Mouse (Mus musculus) heart, embryonic 13.5 days (tissue): ENCODE results near the gene Lrrfip2. TPM values are rescaled to one million over a fixed set of nuclear protein-coding genes. Genes with fewer than 3 reads are reported as not detected.

Experiments
- ATAC-seq: fragments of 200-750 bp; cut with Nextera tagmentation; 2 replicates; pipeline ENCODE4 v1.8.0; 2017; ENCODE audit warnings: moderate TSS enrichment; ENCODE audit not compliant: insufficient number of reproducible peaks, low FRiP score, low TSS enrichment; ENCODE audit errors: extremely low read depth
- H3K27ac ChIP-seq: fragments of 300-500 bp; sonication (generic); replicated peaks from 2 replicates; pipeline ENCODE4 v1.5.1; 2015; ENCODE audit warnings: moderate library complexity, mild to moderate bottlenecking, inconsistent platforms
- H3K27me3 ChIP-seq: fragments of 300-500 bp; sonication (generic); replicated peaks from 2 replicates; pipeline ENCODE4 v1.6.1; 2015; ENCODE audit warnings: mild to moderate bottlenecking, inconsistent platforms
- H3K36me3 ChIP-seq: fragments of 300-500 bp; sonication (generic); 2 replicates; pipeline ENCODE4 v1.6.1; 2015; ENCODE audit warnings: mild to moderate bottlenecking, inconsistent platforms
- H3K4me1 ChIP-seq: fragments of 300-500 bp; sonication (generic); 2 replicates; pipeline ENCODE4 v1.6.1; 2015; ENCODE audit warnings: inconsistent platforms
- H3K4me2 ChIP-seq: fragments of 300-500 bp; sonication (generic); 2 replicates; pipeline ENCODE4 v1.6.1; 2015; ENCODE audit warnings: inconsistent platforms, mild to moderate bottlenecking, moderate library complexity
- H3K4me3 ChIP-seq: fragments of 300-500 bp; sonication (generic); 2 replicates; pipeline ENCODE4 v1.5.1; 2015; ENCODE audit warnings: moderate library complexity, mild to moderate bottlenecking, inconsistent platforms
- H3K9ac ChIP-seq: fragments of 300-500 bp; sonication (generic); 2 replicates; pipeline ENCODE4 v1.6.1; 2015; ENCODE audit warnings: inconsistent platforms, mild to moderate bottlenecking, moderate library complexity
- H3K9me3 ChIP-seq: fragments of 300-500 bp; sonication (generic); 2 replicates; pipeline ENCODE4 v1.6.1; 2016; ENCODE audit warnings: inconsistent platforms
- WGBS: fragments of 180-500 bp; shearing (Covaris S2); methylation state at CpG from one replicate; pipeline ENCODE4 v1.1.7; 2015; ENCODE audit warnings: mixed read lengths; 5-methylcytosine and 5-hydroxymethylcytosine counted together
- polyA plus RNA-seq: library from polyadenylated mRNA; unstranded; fragments of >200 nt; fragmentation: Nextera tagmentation; extraction: Ambion mirVana; gene quantifications from 2 replicates; pipeline ENCODE4 v1.2.1, GENCODE M21; 2015

The Lrrfip2 gene
- 53.0 and 56.4 TPM in 2 replicates for polyA plus RNA-seq

DNA sequence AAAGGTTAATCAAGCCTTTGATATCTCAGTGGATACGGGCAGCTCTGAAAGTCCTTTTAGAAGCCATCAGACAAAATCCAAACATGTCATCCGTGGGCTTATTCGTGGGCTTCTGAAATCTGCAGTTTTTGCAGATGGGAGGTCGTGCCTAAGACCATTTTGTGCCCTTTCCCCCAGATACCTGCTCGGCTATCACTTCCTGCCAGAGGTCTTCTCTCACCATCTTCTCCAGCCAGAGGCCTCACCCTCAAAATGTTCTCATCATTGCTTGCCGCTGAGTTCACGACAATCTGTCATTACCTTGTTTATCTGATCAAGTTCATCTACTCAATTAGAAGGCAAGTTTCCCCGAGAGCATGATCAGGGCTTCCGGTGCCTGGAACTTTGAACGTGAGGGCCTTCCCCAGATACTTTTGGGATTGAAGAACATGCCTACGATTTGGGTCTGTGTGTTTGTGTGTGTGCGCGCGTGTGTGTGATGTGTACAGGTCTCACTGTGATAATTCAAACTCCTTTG is at the start of gene Lrrfip2:
Lrrfip2 (plus strand) TSS at position 467 of the 517 bp plus-strand sequence.
- peak within 1 kb of the TSS; percentile 90 for H3K4me2 ChIP-seq
- peak within 1 kb of the TSS; percentile 92 for H3K9ac ChIP-seq
- no peak for ATAC-seq
- peaks cover 40% of the 10 kb centered on the region for H3K4me1 ChIP-seq
- H3K36me3 ChIP-seq = 0 out of 2 replicates have a peak, but pooled peaks cover 10% of the 10 kb centered on the region
- H3K27ac ChIP-seq = peak within 1 kb of the TSS; percentile 95
- no peaks in the 10 kb centered on the region for H3K27me3 ChIP-seq
- peak within 1 kb of the TSS; percentile 98 for H3K4me3 ChIP-seq
- no peaks in the 10 kb centered on the region for H3K9me3 ChIP-seq
- 25% methylated on average over 14 of the region's 14 CpGs for WGBS

DNA sequence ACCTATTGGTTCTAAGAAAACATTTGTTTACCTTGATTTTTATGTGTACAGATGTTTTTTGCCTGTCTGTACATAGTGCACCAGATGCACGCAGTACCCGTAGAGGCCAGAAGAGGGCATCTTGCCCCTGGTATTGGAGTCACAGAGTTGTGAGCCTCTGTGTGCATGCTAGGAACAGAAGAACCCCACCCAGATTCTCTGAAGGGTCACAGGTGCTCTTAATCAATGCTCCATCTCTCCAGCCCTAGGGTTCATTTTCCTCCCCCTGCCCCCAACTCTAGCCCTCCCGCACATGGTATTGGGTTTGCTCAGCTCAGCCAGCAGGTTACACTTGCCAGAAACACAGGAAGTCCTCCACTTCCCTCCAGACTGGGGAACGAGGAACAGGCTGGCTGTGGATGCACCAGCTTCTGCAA is 46.8 kb upstream of the Lrrfip2 start:
- no peak overlapping the region for H3K9ac ChIP-seq
- H3K4me2 ChIP-seq = no peak overlapping the region
- no peak for ATAC-seq
- H3K4me3 ChIP-seq = no peak overlapping the region
- H3K36me3 ChIP-seq = no peaks in the 10 kb centered on the region
- H3K4me1 ChIP-seq = no peaks in the 10 kb centered on the region
- WGBS = 19% methylated on average over 4 of the region's 4 CpGs
- peaks cover 5% of the 10 kb centered on the region; the same call in 1 of the 2 replicates for H3K27me3 ChIP-seq
- peaks cover 15% of the 10 kb centered on the region for H3K9me3 ChIP-seq
- H3K27ac ChIP-seq = no peak overlapping the region

- no peak overlapping the region for H3K4me3 ChIP-seq
- peaks cover 5% of the 10 kb centered on the region; the same call in 1 of the 2 replicates for H3K27me3 ChIP-seq
- H3K4me1 ChIP-seq = no peaks in the 10 kb centered on the region
- no peak for ATAC-seq
- WGBS = 40% methylated on average over 7 of the region's 7 CpGs
- H3K9ac ChIP-seq = no peak overlapping the region
- H3K27ac ChIP-seq = no peak overlapping the region
- no peak overlapping the region for H3K4me2 ChIP-seq
- H3K36me3 ChIP-seq = no peaks in the 10 kb centered on the region
- peaks cover 16% of the 10 kb centered on the region for H3K9me3 ChIP-seq
Observed at GRCm38 (mm10) chr9:111072175-111072574, 45.2 kb upstream of the Lrrfip2 start.

- Histone ChIP-seq H3K9me3 (peaks cover 19% of the 10 kb centered on the region), H3K4me2 (no peak overlapping the region), H3K9ac (no peak overlapping the region), H3K27me3 (peaks cover 5% of the 10 kb centered on the region; the same call in 1 of the 2 replicates), H3K27ac (no peak overlapping the region), H3K36me3 (no peaks in the 10 kb centered on the region), H3K4me3 (no peak overlapping the region), H3K4me1 (no peaks in the 10 kb centered on the region)
- WGBS = 62% methylated on average over 4 of the region's 4 CpGs
- ATAC-seq = no peak
Observed at GRCm38 (mm10) chr9:111072971-111073370, 44.4 kb upstream of the Lrrfip2 start.

DNA sequence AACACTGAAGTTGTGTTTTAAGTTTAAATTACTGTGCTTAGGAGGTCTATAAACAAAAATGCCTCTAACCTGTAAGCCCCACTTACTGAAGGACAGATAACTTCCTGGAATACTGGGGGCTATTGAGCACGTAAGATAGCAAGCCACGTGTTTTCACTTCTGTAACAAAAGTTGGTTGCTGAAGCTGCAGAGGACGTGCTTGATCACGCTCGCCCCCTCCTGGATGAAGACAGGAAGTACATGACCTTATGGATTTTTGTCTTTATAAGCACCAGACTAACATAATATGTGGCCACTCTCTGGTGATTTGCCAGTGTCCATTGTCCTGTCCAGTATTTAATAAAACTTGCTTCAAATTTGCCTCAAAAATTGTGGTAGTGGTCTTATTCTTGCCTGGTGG is 39.6 kb upstream of the Lrrfip2 start:
- Histone ChIP-seq H3K27me3 (no peaks in the 10 kb centered on the region), H3K4me2 (no peak overlapping the region), H3K4me1 (peaks cover 8% of the 10 kb centered on the region), H3K4me3 (no peak overlapping the region), H3K9ac (no peak overlapping the region), H3K27ac (no peak overlapping the region), H3K9me3 (peaks cover 23% of the 10 kb centered on the region), H3K36me3 (no peaks in the 10 kb centered on the region)
- 59% methylated on average over 5 of the region's 5 CpGs for whole genome bisulfite sequencing
- no peak for ATAC-seq

DNA sequence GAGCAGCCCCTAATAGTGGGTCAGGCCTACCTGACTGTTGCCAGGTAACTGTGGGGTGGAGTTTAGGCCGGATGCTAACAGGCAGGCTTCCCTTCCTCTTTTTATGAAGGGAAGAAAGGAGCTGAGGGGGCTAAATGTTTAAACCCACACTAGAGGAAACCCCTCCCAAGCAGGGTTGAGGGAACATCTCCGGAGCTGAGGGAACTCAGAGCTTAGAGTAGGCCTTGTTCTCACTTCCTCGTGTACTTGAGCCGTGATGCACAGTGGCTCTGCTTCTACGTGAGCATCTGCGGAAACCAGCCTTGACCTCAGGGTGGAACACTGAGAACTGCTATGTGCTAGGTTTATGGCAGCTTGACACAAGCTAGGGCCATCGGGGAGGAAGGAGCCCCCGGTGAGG is 36.6 kb upstream of the Lrrfip2 start:
- ATAC-seq = no peak

GRCm38 (mm10) chr9:111081765-111082164 is 35.6 kb upstream of the Lrrfip2 start:
- no peaks in the 10 kb centered on the region for H3K27me3 ChIP-seq
- no peak for ATAC-seq
- peaks cover 8% of the 10 kb centered on the region for H3K4me1 ChIP-seq
- WGBS = 79% methylated on average over 5 of the region's 5 CpGs
- no peaks in the 10 kb centered on the region for H3K36me3 ChIP-seq
- H3K4me3 ChIP-seq = no peak overlapping the region
- H3K9ac ChIP-seq = no peak overlapping the region
- no peak overlapping the region for H3K27ac ChIP-seq
- H3K4me2 ChIP-seq = no peak overlapping the region
- H3K9me3 ChIP-seq = peaks cover 8% of the 10 kb centered on the region; the same call in 1 of the 2 replicates

More for the DNA sequence above, 36.6 kb upstream of the Lrrfip2 start:
- Histone ChIP-seq H3K9me3 (peaks cover 8% of the 10 kb centered on the region; the same call in 1 of the 2 replicates), H3K9ac (no peak overlapping the region), H3K36me3 (no peaks in the 10 kb centered on the region), H3K27me3 (no peaks in the 10 kb centered on the region), H3K4me3 (no peak overlapping the region), H3K4me1 (peaks cover 8% of the 10 kb centered on the region), H3K27ac (no peak overlapping the region), H3K4me2 (no peak overlapping the region)
- 88% methylated on average over 8 of the region's 8 CpGs for WGBS

DNA sequence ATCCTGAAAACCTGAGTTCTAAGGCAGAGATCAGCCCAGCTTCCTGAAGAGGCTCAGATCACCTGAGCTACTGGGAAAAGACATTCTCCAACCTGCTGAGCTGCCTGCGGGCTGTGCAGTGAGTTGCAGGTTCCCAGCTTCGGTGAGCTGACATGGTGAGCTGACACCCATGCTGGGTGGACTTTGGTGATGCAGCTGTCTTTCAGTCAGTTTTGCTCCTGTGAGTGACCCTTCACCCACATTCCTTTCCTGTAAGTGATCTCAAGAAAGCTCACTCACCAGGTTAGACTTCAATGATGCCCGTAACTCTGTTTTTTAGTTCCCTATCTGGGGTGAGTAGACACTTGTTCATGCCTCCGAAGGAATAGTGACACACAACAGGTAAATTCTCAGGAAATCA is 32.1 kb upstream of the Lrrfip2 start:
- Histone ChIP-seq H3K27ac (no peak overlapping the region), H3K27me3 (peaks cover 10% of the 10 kb centered on the region; the same call in 1 of the 2 replicates), H3K36me3 (no peaks in the 10 kb centered on the region), H3K4me1 (peaks cover 35% of the 10 kb centered on the region), H3K9ac (no peak overlapping the region), H3K9me3 (0 out of 2 replicates have a peak, but pooled peaks cover 4% of the 10 kb centered on the region), H3K4me3 (no peak overlapping the region), H3K4me2 (no peak overlapping the region)
- WGBS = 38% methylated on average over 4 of the region's 4 CpGs
- no peak for ATAC-seq

DNA sequence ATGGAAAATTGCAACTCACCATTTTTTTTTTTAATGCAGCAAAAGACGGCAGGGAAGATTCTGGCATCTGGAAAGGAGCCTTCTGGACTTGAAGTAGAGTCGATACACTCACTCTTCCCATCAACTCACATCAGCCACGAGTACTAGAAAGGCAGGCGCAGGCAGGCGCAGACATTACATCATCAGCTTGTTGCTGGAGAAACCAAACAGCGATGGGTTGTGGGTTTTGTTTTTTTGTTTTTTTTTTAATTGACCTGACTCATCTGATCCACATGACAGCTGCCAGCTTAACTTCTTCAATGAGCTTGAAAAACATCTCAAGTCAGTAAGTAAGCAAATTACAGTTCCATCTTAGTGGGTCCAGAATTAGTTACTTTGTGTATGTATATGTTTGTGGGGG is 31.3 kb upstream of the Lrrfip2 start:
- WGBS = 57% methylated on average over 6 of the region's 6 CpGs
- Histone ChIP-seq H3K4me2 (no peak overlapping the region), H3K27me3 (peaks cover 10% of the 10 kb centered on the region; the same call in 1 of the 2 replicates), H3K9ac (no peak overlapping the region), H3K9me3 (no peaks in the 10 kb centered on the region), H3K4me1 (peaks cover 35% of the 10 kb centered on the region), H3K4me3 (no peak overlapping the region), H3K36me3 (no peaks in the 10 kb centered on the region), H3K27ac (no peak overlapping the region)
- ATAC-seq = no peak

DNA sequence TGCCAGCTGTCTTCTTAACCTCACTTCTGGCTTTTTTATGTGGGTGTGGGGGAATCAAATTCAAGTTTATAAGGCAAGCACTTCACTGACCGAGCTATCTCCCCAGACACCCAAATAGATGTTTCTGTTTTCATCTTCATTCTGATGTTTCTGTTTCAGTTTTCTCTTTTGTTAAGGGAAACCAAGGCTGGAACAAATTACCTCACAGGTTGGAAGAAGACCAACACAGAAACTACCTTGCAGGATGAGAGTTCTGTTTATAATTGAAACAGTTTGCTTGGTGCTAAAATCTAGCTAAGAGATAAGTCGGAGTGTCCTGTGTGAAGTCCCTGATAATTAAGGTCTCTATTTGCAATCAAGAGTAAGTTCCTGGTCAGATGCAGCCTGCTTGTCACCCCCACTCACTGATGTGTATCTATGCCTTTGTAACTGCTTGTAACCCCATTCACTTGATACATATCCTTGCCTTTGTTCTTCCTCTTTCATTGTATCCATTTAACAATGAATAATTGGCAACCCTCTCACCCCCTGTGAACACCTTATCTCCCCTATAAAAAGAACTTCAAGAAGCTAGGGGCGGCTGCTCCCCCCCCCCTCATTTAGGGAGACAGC is 30.3 kb upstream of the Lrrfip2 start:
- Histone ChIP-seq H3K4me1 (peaks cover 32% of the 10 kb centered on the region), H3K36me3 (no peaks in the 10 kb centered on the region), H3K27me3 (peaks cover 10% of the 10 kb centered on the region; the same call in 1 of the 2 replicates), H3K27ac (no peak overlapping the region; the same call in 1 of the 2 replicates), H3K9me3 (no peaks in the 10 kb centered on the region), H3K9ac (no peak overlapping the region), H3K4me2 (no peak overlapping the region), H3K4me3 (no peak overlapping the region)
- WGBS = 26% methylated on average over 3 of the region's 3 CpGs
- ATAC-seq = no peak

DNA sequence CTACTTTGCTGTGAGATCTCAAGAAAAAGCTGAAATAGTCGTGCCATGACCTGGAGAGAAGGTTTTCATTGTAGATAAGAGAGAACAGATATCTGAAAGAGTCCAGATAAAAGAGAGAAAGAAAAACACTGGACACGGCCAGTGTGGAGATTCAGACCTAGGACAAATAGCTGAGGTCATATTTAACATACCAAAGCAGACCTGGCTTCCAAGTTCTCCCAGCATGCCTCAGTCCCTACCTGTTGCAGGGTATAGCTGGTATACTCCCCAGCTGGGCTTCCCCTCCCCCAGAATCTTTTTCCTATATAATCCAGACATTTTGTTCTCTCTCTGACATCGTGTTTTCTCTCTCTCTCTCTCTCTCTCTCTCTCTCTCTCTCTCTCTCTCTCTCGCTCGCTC is 29.4 kb upstream of the Lrrfip2 start:
- Histone ChIP-seq H3K27ac (no peak overlapping the region), H3K4me1 (peaks cover 32% of the 10 kb centered on the region), H3K9me3 (no peaks in the 10 kb centered on the region), H3K4me3 (no peak overlapping the region), H3K9ac (no peak overlapping the region), H3K27me3 (peaks cover 10% of the 10 kb centered on the region; the same call in 1 of the 2 replicates), H3K4me2 (peak overlapping the region; percentile 36), H3K36me3 (no peaks in the 10 kb centered on the region)
- ATAC-seq = no peak
- 11% methylated on average over 5 of the region's 5 CpGs for WGBS
